Mouse (Mus musculus): ENCODE measurements around the gene Plppr3.
A peak's percentile ranks its signal among the peaks of the same experiment; 100 is the strongest.

DNA sequence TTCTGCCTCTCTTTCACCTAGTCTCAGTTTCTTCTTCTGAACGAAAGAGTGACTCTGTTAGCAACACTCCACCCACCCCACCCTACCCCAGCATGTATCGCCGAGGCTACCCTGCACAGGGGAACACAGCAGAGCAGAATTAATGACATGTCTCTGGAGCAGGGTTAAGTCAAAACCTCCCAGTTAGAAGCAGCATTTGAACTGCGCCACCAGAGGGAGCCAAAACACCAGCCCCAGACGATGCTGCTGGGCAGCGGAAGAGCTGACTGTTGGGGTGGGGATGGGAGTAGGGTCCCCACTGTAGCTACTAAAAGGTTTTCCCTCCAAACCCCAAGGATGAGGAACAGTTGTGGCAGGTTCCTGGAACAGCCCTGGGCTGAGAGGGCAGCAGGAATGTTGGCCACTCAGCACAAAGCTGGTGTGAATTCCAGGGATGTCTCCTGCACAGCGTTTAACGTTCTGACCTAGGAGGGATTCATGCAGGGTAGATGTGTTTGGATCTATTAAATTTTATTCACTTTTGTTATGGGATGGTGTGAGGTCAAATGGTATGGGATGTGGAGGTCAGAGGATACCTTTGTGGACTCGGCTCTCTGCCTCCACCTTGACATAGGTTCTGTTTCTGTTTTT, 39.5 kb downstream of the Plppr3 start:
- TF ChIP-seq CTCF (IDR thresholded peaks at IDR 0.05; ENCODE audit: low read depth) (peak; percentile 92), EP300 (IDR thresholded peaks at IDR 0.05; ENCODE audit: low read depth) (no peak)

Measured in heart, postnatal 0 days (tissue).